Comparison of ENCODE assay signal across 22 mouse cellular contexts in genomic region chr1:73481956-73482355, GRCm38 (mm10).
DNase-seq lines count a peak whose midpoint lies in the region; ATAC-seq and TF ChIP-seq lines count a peak whose summit lies in the region.
"Had no signal": no experiment of that assay in that cellular context is flagged by ENCODE, and none has a peak within 500 bp of the region (broad histone marks: within the 10 kb centered on the region; RNA-seq: fewer than 3 reads in every experiment).

No protein-coding gene starts in this region.

- H3K4me2 ChIP-seq in kidney, embryonic 14.5 days (replicated peaks; ENCODE audit: low read depth, low read length), result no peak overlapping the region
- H3K4me2 ChIP-seq in kidney, postnatal 0 days (ENCODE audit: low read length), result no peak overlapping the region
- H3K4me2 ChIP-seq: embryonic facial prominence, embryonic 13.5 days; heart, embryonic 11.5 days; hindbrain, embryonic 12.5 days; hindbrain, embryonic 15.5 days had no signal

- TF ChIP-seq POLR2A in kidney, adult 2 months (IDR thresholded peaks at IDR 0.05; ENCODE audit: low read depth, low read length), result no peak

- H3K9me3 ChIP-seq in kidney, embryonic 14.5 days (ENCODE audit: control insufficient read depth, low read length), result no peaks in the 10 kb centered on the region
- no peaks in the 10 kb centered on the region for H3K9me3 ChIP-seq in kidney, postnatal 0 days (replicated peaks; ENCODE audit: low read length)
- H3K9me3 ChIP-seq: embryonic facial prominence, embryonic 13.5 days; hindbrain, embryonic 12.5 days; hindbrain, embryonic 15.5 days had no signal

- no peak overlapping the region for H3K9ac ChIP-seq in kidney, embryonic 14.5 days (ENCODE audit: low read depth, low read length)
- H3K9ac ChIP-seq in kidney, postnatal 0 days (ENCODE audit: low read depth, low read length), result no peak overlapping the region
- H3K9ac ChIP-seq: embryonic facial prominence, embryonic 13.5 days; forebrain, postnatal 0 days; hindbrain, embryonic 12.5 days; hindbrain, embryonic 15.5 days had no signal

- no peak overlapping the region for H3K27ac ChIP-seq in kidney, adult 2 months (ENCODE audit: insufficient read depth, low read depth, low read length)
- no peak overlapping the region for H3K27ac ChIP-seq in kidney, embryonic 14.5 days (ENCODE audit: low read depth, low read length)
- H3K27ac ChIP-seq in kidney, postnatal 0 days, result no peak overlapping the region
- H3K27ac ChIP-seq: embryonic facial prominence, embryonic 13.5 days; gastrocnemius, adult 2 months; hindbrain, embryonic 12.5 days; hindbrain, embryonic 15.5 days had no signal

- H3K27me3 ChIP-seq in kidney, adult 2 months (replicated peaks; ENCODE audit: control insufficient read depth, insufficient read depth, low read length), result no peaks in the 10 kb centered on the region
- H3K27me3 ChIP-seq in kidney, embryonic 14.5 days (ENCODE audit: control insufficient read depth, insufficient read depth, low read length), result no peaks in the 10 kb centered on the region
- no peaks in the 10 kb centered on the region for H3K27me3 ChIP-seq in kidney, postnatal 0 days (ENCODE audit: insufficient read depth, low read length)
- H3K27me3 ChIP-seq: embryonic facial prominence, embryonic 13.5 days; hindbrain, embryonic 12.5 days; hindbrain, embryonic 15.5 days had no signal

- H3K4me3 ChIP-seq in kidney, adult 2 months (ENCODE audit: insufficient read depth, low read depth, low read length), result no peak overlapping the region
- H3K4me3 ChIP-seq in kidney, embryonic 14.5 days (ENCODE audit: low read length), result no peak overlapping the region
- H3K4me3 ChIP-seq in kidney, postnatal 0 days (replicated peaks; ENCODE audit: low read depth, low read length), result no peak overlapping the region
- H3K4me3 ChIP-seq: embryonic facial prominence, embryonic 13.5 days; gastrocnemius, adult 2 months; hindbrain, embryonic 12.5 days; hindbrain, embryonic 15.5 days had no signal

- no peaks in the 10 kb centered on the region for H3K36me3 ChIP-seq in kidney, adult 2 months (ENCODE audit: control insufficient read depth, insufficient read depth, low read length)
- no peaks in the 10 kb centered on the region for H3K36me3 ChIP-seq in kidney, embryonic 14.5 days (ENCODE audit: control insufficient read depth, insufficient read depth, low read length)
- no peaks in the 10 kb centered on the region for H3K36me3 ChIP-seq in kidney, postnatal 0 days (ENCODE audit: insufficient read depth, low read length)
- H3K36me3 ChIP-seq: embryonic facial prominence, embryonic 13.5 days; hindbrain, embryonic 12.5 days; hindbrain, embryonic 15.5 days had no signal

- no peak for TF ChIP-seq CTCF in kidney, adult 2 months (conservative IDR thresholded peaks at IDR 0.05; ENCODE audit: insufficient read depth, insufficient read length, low read depth, low read length)
- TF ChIP-seq CTCF in kidney, postnatal 0 days (IDR thresholded peaks at IDR 0.05; ENCODE audit: low read depth), result no peak

- 53% methylated on average over 2 of the region's 2 CpGs for WGBS in kidney, adult 2 months
- 57% methylated on average over 2 of the region's 2 CpGs for WGBS in kidney, embryonic 14.5 days
- 49% methylated on average over 2 of the region's 2 CpGs for WGBS in kidney, postnatal 0 days

- peaks cover 9% of the 10 kb centered on the region; the same call in 1 of the 2 replicates for H3K4me1 ChIP-seq in kidney, adult 2 months (ENCODE audit: control insufficient read depth, insufficient read depth, low read length)
- no peaks in the 10 kb centered on the region for H3K4me1 ChIP-seq in kidney, embryonic 14.5 days (ENCODE audit: control insufficient read depth, insufficient read depth, low read length)
- no peaks in the 10 kb centered on the region for H3K4me1 ChIP-seq in kidney, postnatal 0 days (replicated peaks; ENCODE audit: insufficient read depth, low read length)
- H3K4me1 ChIP-seq: hindbrain, embryonic 12.5 days; hindbrain, embryonic 15.5 days had no signal

- no peak for ATAC-seq in kidney, embryonic 14.5 days (ENCODE audit: low FRiP score, low TSS enrichment)
- no peak for ATAC-seq in kidney, postnatal 0 days (replicated peaks; ENCODE audit: low FRiP score, low read depth)
- ATAC-seq: activated CD4-positive, CD25-positive, alpha-beta regulatory T cell, adult 4 months; forebrain, embryonic 14.5 days; forebrain, postnatal 0 days had no signal

- peak; percentile 44 to 87 for DNase-seq in adrenal gland, adult (ENCODE audit: inconsistent age in 2 of 2, low spot score in 1 of 2)
- DNase-seq in adrenal gland, postnatal 25 days, result no peak
- peak; percentile 33 for DNase-seq in kidney, adult 2 months
- DNase-seq in kidney, postnatal 0 days (ENCODE audit: low spot score), result peak; percentile 51
- DNase-seq in kidney, postnatal 14 days, result no peak
- peak; percentile 29 for DNase-seq in fibroblast of lung, adult 2 months (ENCODE audit: low read depth)
- DNase-seq in right cerebral cortex, postnatal 10 days (ENCODE audit: low spot score in 2 of 2), result no peak
- DNase-seq: cerebellum, adult 11 months; cerebellum, adult 2 months; cerebellum, adult 9-11 months; cerebellum, postnatal 25 days; forebrain, postnatal 0 days; gastrocnemius, adult 2 months; gastrocnemius, postnatal 14 days; heart, adult 11 months had no signal

Comparison
In these comparisons a context has a peak if more than half of its experiments do, and no peak if none do; other contexts are left out.
1. DNase-seq: peak in adrenal gland, adult (2 of 2), kidney, adult 2 months (single experiment), kidney, postnatal 0 days (single experiment) and fibroblast of lung, adult 2 months (single experiment); none in adrenal gland, postnatal 25 days (single experiment), kidney, postnatal 14 days (single experiment) and right cerebral cortex, postnatal 10 days (0 of 2).